Comparison of ENCODE assay signal across 26 mouse cellular contexts in the genomic region with DNA sequence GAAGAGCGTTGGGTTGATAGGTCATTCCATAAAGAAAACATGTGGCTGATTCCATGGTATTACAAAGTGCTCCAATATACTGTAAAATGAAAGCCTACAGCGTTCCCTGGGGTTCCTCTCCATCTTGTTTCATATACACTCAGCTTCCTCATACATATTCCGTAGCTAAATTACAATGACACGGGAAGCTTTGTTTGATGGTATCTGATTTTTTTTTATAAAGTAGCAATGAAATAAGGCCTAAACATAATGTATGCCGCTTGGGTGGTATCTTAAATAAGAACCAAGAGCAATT.
DNase-seq lines count a peak whose midpoint lies in the region; ATAC-seq lines count a peak whose summit lies in the region.
"Had no signal": no experiment of that assay in that cellular context is flagged by ENCODE, and none has a peak within 500 bp of the region (broad histone marks: within the 10 kb centered on the region; RNA-seq: fewer than 3 reads in every experiment).

No protein-coding gene starts in this region.

- no peaks in the 10 kb centered on the region for H3K4me1 ChIP-seq in forebrain, embryonic 13.5 days
- H3K4me1 ChIP-seq in forebrain, embryonic 11.5 days (replicated peaks; ENCODE audit: control insufficient read depth, insufficient read depth, low read length) = no peaks in the 10 kb centered on the region
- peaks cover 9% of the 10 kb centered on the region; the same call in 1 of the 2 replicates for H3K4me1 ChIP-seq in midbrain, embryonic 12.5 days
- H3K4me1 ChIP-seq in midbrain, embryonic 10.5 days = 0 out of 2 replicates have a peak, but pooled peaks cover 6% of the 10 kb centered on the region
- H3K4me1 ChIP-seq in midbrain, embryonic 14.5 days (ENCODE audit: control insufficient read depth, insufficient read depth, low read length) = peaks cover 12% of the 10 kb centered on the region
- peaks cover 9% of the 10 kb centered on the region for H3K4me1 ChIP-seq in neural tube, embryonic 13.5 days (replicated peaks)
- no peaks in the 10 kb centered on the region for H3K4me1 ChIP-seq in heart, embryonic 11.5 days (ENCODE audit: control insufficient read depth, insufficient read depth, low read length)
- H3K4me1 ChIP-seq: embryonic facial prominence, embryonic 12.5 days; embryonic facial prominence, embryonic 15.5 days; forebrain, embryonic 15.5 days; heart, embryonic 13.5 days had no signal

- no peak for ATAC-seq in forebrain, embryonic 13.5 days
- ATAC-seq in forebrain, embryonic 11.5 days (replicated peaks; ENCODE audit: low FRiP score) = no peak
- no peak; the same call in 1 of the 2 replicates for ATAC-seq in midbrain, embryonic 12.5 days (ENCODE audit: low FRiP score, low read depth)
- ATAC-seq in midbrain, embryonic 14.5 days (ENCODE audit: low FRiP score, low TSS enrichment) = no peak
- no peak for ATAC-seq in neural tube, embryonic 13.5 days (ENCODE audit: low read depth)
- no peak for ATAC-seq in heart, embryonic 11.5 days (replicated peaks; ENCODE audit: insufficient number of reproducible peaks, low FRiP score, low TSS enrichment)
- ATAC-seq: forebrain, embryonic 15.5 days; Patski had no signal

- 82% methylated on average over 5 of the region's 5 CpGs for WGBS in forebrain, embryonic 13.5 days
- WGBS in forebrain, embryonic 11.5 days = 87% methylated on average over 5 of the region's 5 CpGs
- 79% methylated on average over 5 of the region's 5 CpGs for WGBS in midbrain, embryonic 12.5 days
- WGBS in midbrain, embryonic 10.5 days = 91% methylated on average over 5 of the region's 5 CpGs
- 64% methylated on average over 5 of the region's 5 CpGs for WGBS in midbrain, embryonic 14.5 days
- WGBS in neural tube, embryonic 13.5 days = 69% methylated on average over 5 of the region's 5 CpGs
- 88% methylated on average over 5 of the region's 5 CpGs for WGBS in heart, embryonic 11.5 days (ENCODE audit: insufficient replicate concordance)

- no peaks in the 10 kb centered on the region for H3K36me3 ChIP-seq in forebrain, embryonic 13.5 days (ENCODE audit: poor library complexity, severe bottlenecking)
- no peaks in the 10 kb centered on the region for H3K36me3 ChIP-seq in forebrain, embryonic 11.5 days (ENCODE audit: control insufficient read depth, insufficient read depth, low read length)
- H3K36me3 ChIP-seq in midbrain, embryonic 12.5 days = no peaks in the 10 kb centered on the region
- H3K36me3 ChIP-seq in midbrain, embryonic 10.5 days = no peaks in the 10 kb centered on the region
- H3K36me3 ChIP-seq in midbrain, embryonic 14.5 days (ENCODE audit: control insufficient read depth, insufficient read depth, low read length) = no peaks in the 10 kb centered on the region
- H3K36me3 ChIP-seq in neural tube, embryonic 13.5 days = no peaks in the 10 kb centered on the region
- H3K36me3 ChIP-seq in heart, embryonic 11.5 days (ENCODE audit: control insufficient read depth, insufficient read depth, low read length) = no peaks in the 10 kb centered on the region
- H3K36me3 ChIP-seq: embryonic facial prominence, embryonic 12.5 days; embryonic facial prominence, embryonic 15.5 days; forebrain, embryonic 15.5 days; G1E; heart, embryonic 13.5 days; hindbrain, embryonic 12.5 days had no signal

- no peaks in the 10 kb centered on the region for H3K9me3 ChIP-seq in forebrain, embryonic 13.5 days (replicated peaks)
- no peaks in the 10 kb centered on the region for H3K9me3 ChIP-seq in forebrain, embryonic 11.5 days (ENCODE audit: control insufficient read depth, low read length)
- H3K9me3 ChIP-seq in midbrain, embryonic 12.5 days = no peaks in the 10 kb centered on the region
- H3K9me3 ChIP-seq in midbrain, embryonic 10.5 days (replicated peaks) = no peaks in the 10 kb centered on the region
- no peaks in the 10 kb centered on the region for H3K9me3 ChIP-seq in midbrain, embryonic 14.5 days (ENCODE audit: control insufficient read depth, low read length)
- no peaks in the 10 kb centered on the region for H3K9me3 ChIP-seq in neural tube, embryonic 13.5 days
- no peaks in the 10 kb centered on the region for H3K9me3 ChIP-seq in heart, embryonic 11.5 days (replicated peaks; ENCODE audit: control insufficient read depth, low read length)
- H3K9me3 ChIP-seq: embryonic facial prominence, embryonic 12.5 days; embryonic facial prominence, embryonic 15.5 days; forebrain, embryonic 15.5 days; G1E; heart, embryonic 13.5 days; hindbrain, embryonic 12.5 days had no signal

- H3K9ac ChIP-seq in forebrain, embryonic 13.5 days = no peak overlapping the region
- H3K9ac ChIP-seq in forebrain, embryonic 11.5 days (ENCODE audit: low read length) = no peak overlapping the region
- no peak overlapping the region for H3K9ac ChIP-seq in midbrain, embryonic 12.5 days (replicated peaks)
- H3K9ac ChIP-seq in midbrain, embryonic 14.5 days (replicated peaks; ENCODE audit: low read length) = no peak overlapping the region
- no peak overlapping the region for H3K9ac ChIP-seq in neural tube, embryonic 13.5 days
- no peak overlapping the region for H3K9ac ChIP-seq in heart, embryonic 11.5 days (ENCODE audit: low read depth, low read length)
- H3K9ac ChIP-seq: embryonic facial prominence, embryonic 12.5 days; embryonic facial prominence, embryonic 15.5 days; forebrain, embryonic 15.5 days; heart, embryonic 13.5 days; hindbrain, embryonic 12.5 days had no signal

- DNase-seq in forebrain, embryonic 11.5 days (ENCODE audit: low spot score) = no peak
- no peak for DNase-seq in midbrain, embryonic 10.5 days (ENCODE audit: low spot score)
- peak; percentile 40 for DNase-seq in midbrain, embryonic 14.5 days
- no peak for DNase-seq in urinary bladder, postnatal 4 days (ENCODE audit: low spot score in 2 of 2)
- DNase-seq: adrenal gland, adult 2 months; adrenal gland, postnatal 14 days; B cell, adult 2 months; cerebellum, adult 11 months; cerebellum, adult 2 months; cerebellum, adult 9-11 months; cerebellum, postnatal 25 days; gastrocnemius, postnatal 25 days; heart, adult 18-20 months; heart, postnatal 14 days; heart, postnatal 4 days had no signal

- no peak overlapping the region for H3K4me3 ChIP-seq in forebrain, embryonic 13.5 days
- no peak overlapping the region for H3K4me3 ChIP-seq in forebrain, embryonic 11.5 days (ENCODE audit: low read depth, low read length)
- no peak overlapping the region for H3K4me3 ChIP-seq in midbrain, embryonic 12.5 days
- H3K4me3 ChIP-seq in midbrain, embryonic 10.5 days = no peak overlapping the region
- H3K4me3 ChIP-seq in midbrain, embryonic 14.5 days (replicated peaks; ENCODE audit: low read depth, low read length) = no peak overlapping the region
- H3K4me3 ChIP-seq in neural tube, embryonic 13.5 days = no peak overlapping the region
- H3K4me3 ChIP-seq in heart, embryonic 11.5 days (ENCODE audit: low read depth, low read length) = no peak overlapping the region
- H3K4me3 ChIP-seq: embryonic facial prominence, embryonic 12.5 days; embryonic facial prominence, embryonic 15.5 days; forebrain, embryonic 15.5 days; heart, embryonic 13.5 days; hindbrain, embryonic 12.5 days had no signal

- H3K4me2 ChIP-seq in forebrain, embryonic 13.5 days = no peak overlapping the region
- no peak overlapping the region for H3K4me2 ChIP-seq in forebrain, embryonic 11.5 days (ENCODE audit: low read depth, low read length, severe bottlenecking)
- H3K4me2 ChIP-seq in midbrain, embryonic 12.5 days (replicated peaks) = no peak overlapping the region
- no peak overlapping the region; the same call in 1 of the 2 replicates for H3K4me2 ChIP-seq in midbrain, embryonic 14.5 days (ENCODE audit: low read length)
- H3K4me2 ChIP-seq in neural tube, embryonic 13.5 days = no peak overlapping the region
- H3K4me2 ChIP-seq in heart, embryonic 11.5 days = no peak overlapping the region
- H3K4me2 ChIP-seq: embryonic facial prominence, embryonic 12.5 days; embryonic facial prominence, embryonic 15.5 days; forebrain, embryonic 15.5 days; heart, embryonic 13.5 days; hindbrain, embryonic 12.5 days had no signal

- H3K27ac ChIP-seq in forebrain, embryonic 13.5 days = peak overlapping the region; percentile 35; the same call in 1 of the 2 replicates
- no peak overlapping the region for H3K27ac ChIP-seq in forebrain, embryonic 11.5 days (ENCODE audit: low read depth, low read length)
- H3K27ac ChIP-seq in midbrain, embryonic 12.5 days (replicated peaks) = 0 out of 2 replicates have a peak overlapping the region, but pooled peaks have one; percentile 60
- no peak overlapping the region for H3K27ac ChIP-seq in midbrain, embryonic 10.5 days (replicated peaks)
- no peak overlapping the region for H3K27ac ChIP-seq in midbrain, embryonic 14.5 days (replicated peaks; ENCODE audit: low read depth, low read length)
- H3K27ac ChIP-seq in neural tube, embryonic 13.5 days (replicated peaks) = peak overlapping the region; percentile 52
- no peak overlapping the region for H3K27ac ChIP-seq in heart, embryonic 11.5 days (ENCODE audit: low read depth, low read length)
- H3K27ac ChIP-seq: embryonic facial prominence, embryonic 12.5 days; embryonic facial prominence, embryonic 15.5 days; forebrain, embryonic 15.5 days; heart, embryonic 13.5 days had no signal

- H3K27me3 ChIP-seq in forebrain, embryonic 13.5 days = no peaks in the 10 kb centered on the region
- no peaks in the 10 kb centered on the region for H3K27me3 ChIP-seq in forebrain, embryonic 11.5 days (ENCODE audit: control insufficient read depth, insufficient read depth, low read length)
- H3K27me3 ChIP-seq in midbrain, embryonic 12.5 days = no peaks in the 10 kb centered on the region
- no peaks in the 10 kb centered on the region for H3K27me3 ChIP-seq in midbrain, embryonic 10.5 days (ENCODE audit: low read depth, poor library complexity, severe bottlenecking)
- H3K27me3 ChIP-seq in midbrain, embryonic 14.5 days (ENCODE audit: control insufficient read depth, insufficient read depth, low read length) = no peaks in the 10 kb centered on the region
- H3K27me3 ChIP-seq in neural tube, embryonic 13.5 days = no peaks in the 10 kb centered on the region
- no peaks in the 10 kb centered on the region for H3K27me3 ChIP-seq in heart, embryonic 11.5 days (ENCODE audit: control insufficient read depth, insufficient read depth, low read length)
- H3K27me3 ChIP-seq: embryonic facial prominence, embryonic 15.5 days; forebrain, embryonic 15.5 days; heart, embryonic 13.5 days; hindbrain, embryonic 12.5 days had no signal

Comparison
In these comparisons a context has a peak if more than half of its experiments do, and no peak if none do; other contexts are left out.
1. H3K27ac ChIP-seq: peak in forebrain, embryonic 13.5 days (single experiment), midbrain, embryonic 12.5 days (single experiment) and neural tube, embryonic 13.5 days (single experiment); none in forebrain, embryonic 11.5 days (single experiment), midbrain, embryonic 10.5 days (single experiment), midbrain, embryonic 14.5 days (single experiment) and heart, embryonic 11.5 days (single experiment).